Mouse (Mus musculus) hindbrain, postnatal 0 days (tissue): ENCODE measurements at regions not wholly inside any gene's neighbourhood (a gene's known extent, or its start where the extent isn't known, plus 50 kb on each side); places are given as distances from the start of the nearest gene placed in this dataset.

Experiments
- ATAC-seq: fragments of 200-750 bp; cut with Nextera tagmentation; 2 replicates; pipeline ENCODE4 v1.8.0; 2017; ENCODE audit warnings: mild to moderate bottlenecking, moderate TSS enrichment, moderate library complexity
- DNase-seq: peaks from one replicate; pipeline ENCODE4 v3.0.0-alpha.2; 2015; ENCODE audit warnings: low spot score
- H3K27ac ChIP-seq: fragments of 300-500 bp; sonication (generic); 2 replicates; pipeline ENCODE4 v1.5.1; 2014; ENCODE audit warnings: mild to moderate bottlenecking
- H3K27me3 ChIP-seq: fragments of 300-500 bp; sonication (generic); 2 replicates; pipeline ENCODE4 v1.6.1; 2014; ENCODE audit warnings: low read length, mixed read lengths; ENCODE audit not compliant: insufficient read depth
- H3K36me3 ChIP-seq: fragments of 300-500 bp; sonication (generic); 2 replicates; pipeline ENCODE4 v1.6.1; 2014; ENCODE audit warnings: low read length, mixed read lengths; ENCODE audit not compliant: insufficient read depth
- H3K4me1 ChIP-seq: fragments of 300-500 bp; sonication (generic); 2 replicates; pipeline ENCODE4 v1.6.1; 2014; ENCODE audit warnings: antibody characterized with exemption, low read length, mixed read lengths; ENCODE audit not compliant: insufficient read depth
- H3K4me2 ChIP-seq: fragments of 300-500 bp; sonication (generic); 2 replicates; pipeline ENCODE4 v1.6.1; 2014; ENCODE audit warnings: low read depth, mild to moderate bottlenecking, low read length, moderate library complexity, mixed read lengths
- H3K4me3 ChIP-seq: fragments of 300-500 bp; sonication (generic); 2 replicates; pipeline ENCODE4 v1.5.1; 2014; ENCODE audit warnings: low read length
- H3K9ac ChIP-seq: fragments of 300-500 bp; sonication (generic); replicated peaks from 2 replicates; pipeline ENCODE4 v1.6.1; 2014; ENCODE audit warnings: mild to moderate bottlenecking, low read length, moderate library complexity, mixed read lengths
- H3K9me3 ChIP-seq: fragments of 300-500 bp; sonication (generic); 2 replicates; pipeline ENCODE4 v1.6.1; 2016; ENCODE audit warnings: low read length, mixed read lengths
- CTCF ChIP-seq: IDR thresholded peaks from 2 replicates; pipeline ENCODE4 v1.5.1; 2016; ENCODE audit warnings: antibody characterized with exemption, control low read depth, low read depth
- WGBS: fragments of 180-500 bp; shearing (Covaris S2); extraction: QIAGEN DNeasy Blood & Tissue Kit; methylation state at CpG from one replicate; pipeline ENCODE4 v1.1.7; 2014; 5-methylcytosine and 5-hydroxymethylcytosine counted together

DNA sequence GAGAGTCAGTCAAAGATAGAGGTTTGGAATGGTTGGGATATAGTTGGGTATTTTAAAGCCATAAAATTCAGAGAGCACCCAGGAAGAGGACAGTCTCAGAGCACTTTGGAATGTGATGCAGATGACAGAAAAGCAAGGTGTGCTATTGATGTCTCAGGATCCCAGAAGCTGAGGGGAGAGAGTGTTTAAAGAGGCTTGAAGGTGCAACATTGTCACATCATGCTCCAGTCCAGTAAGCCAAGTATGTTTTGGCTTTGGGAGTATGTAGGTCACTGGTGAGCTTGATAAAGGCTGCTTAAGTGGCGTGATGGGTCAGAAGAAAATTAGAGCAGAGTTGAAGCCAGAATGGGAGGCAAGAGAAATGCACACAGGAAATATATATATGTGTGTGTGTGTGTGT, 201.3 kb upstream of the Lpp start:
- Histone ChIP-seq H3K4me1 (0 out of 2 replicates have a peak, but pooled peaks cover 3% of the 10 kb centered on the region), H3K9me3 (no peaks in the 10 kb centered on the region), H3K4me2 (no peak overlapping the region), H3K27ac (no peak overlapping the region), H3K36me3 (no peaks in the 10 kb centered on the region), H3K27me3 (no peaks in the 10 kb centered on the region), H3K4me3 (no peak overlapping the region), H3K9ac (no peak overlapping the region)
- 94% methylated on average over 1 of the region's 1 CpGs for WGBS
- ATAC-seq (no peak), DNase-seq (no peak)
- TF ChIP-seq CTCF = no peak

DNA sequence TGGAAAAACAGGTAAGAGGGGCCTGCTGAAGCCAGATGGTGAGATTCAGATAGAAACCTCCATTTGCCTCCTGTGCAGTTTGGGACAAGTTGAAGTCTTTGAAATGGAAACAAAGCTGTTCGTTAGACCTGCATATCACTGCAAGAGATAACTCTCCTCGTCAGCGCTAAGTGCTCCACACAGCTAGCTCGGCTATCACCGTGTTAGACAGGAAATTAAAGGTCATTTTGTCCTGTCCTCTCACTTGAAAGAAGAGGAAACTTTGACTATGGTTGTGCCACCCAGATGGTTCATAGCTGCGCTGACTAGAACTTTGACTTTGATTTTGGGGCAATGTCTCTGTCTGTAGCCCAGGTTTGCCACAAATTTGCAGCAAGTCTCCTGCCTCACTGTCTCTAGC, 198.5 kb upstream of the Bcl6 start:
- Histone ChIP-seq H3K4me2 (no peak overlapping the region), H3K4me1 (no peaks in the 10 kb centered on the region), H3K27me3 (no peaks in the 10 kb centered on the region), H3K9me3 (no peaks in the 10 kb centered on the region), H3K36me3 (no peaks in the 10 kb centered on the region), H3K4me3 (no peak overlapping the region), H3K27ac (no peak overlapping the region), H3K9ac (no peak overlapping the region)
- DNase-seq (no peak), ATAC-seq (no peak)
- 93% methylated on average over 6 of the region's 6 CpGs for WGBS
- no peak for TF ChIP-seq CTCF

DNA sequence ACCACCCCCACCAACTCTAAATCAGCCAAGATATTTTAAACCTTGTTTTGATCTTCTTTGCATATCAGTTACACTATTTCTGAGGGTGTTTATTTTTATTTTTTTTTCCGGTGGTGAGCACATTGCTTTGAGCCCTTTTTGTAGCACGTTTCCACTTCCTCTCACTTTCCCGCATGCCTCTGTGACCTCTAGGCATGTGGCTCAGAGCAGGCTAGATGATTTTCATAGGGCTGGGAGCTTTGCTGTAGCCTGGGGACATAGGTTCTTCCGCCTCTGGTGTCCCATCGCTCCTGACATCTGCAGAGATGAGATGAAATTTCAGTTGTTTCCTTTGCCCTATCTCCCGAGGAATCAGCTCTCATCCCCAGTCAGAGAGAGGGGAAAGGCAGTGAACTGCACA, 197.3 kb upstream of the Bcl6 start:
- Histone ChIP-seq H3K9ac (no peak overlapping the region), H3K4me1 (no peaks in the 10 kb centered on the region), H3K4me3 (no peak overlapping the region), H3K27me3 (no peaks in the 10 kb centered on the region), H3K27ac (no peak overlapping the region), H3K4me2 (no peak overlapping the region), H3K9me3 (no peaks in the 10 kb centered on the region), H3K36me3 (no peaks in the 10 kb centered on the region)
- no peak for TF ChIP-seq CTCF
- 79% methylated on average over 6 of the region's 6 CpGs for WGBS
- DNase-seq (no peak), ATAC-seq (no peak)

DNA sequence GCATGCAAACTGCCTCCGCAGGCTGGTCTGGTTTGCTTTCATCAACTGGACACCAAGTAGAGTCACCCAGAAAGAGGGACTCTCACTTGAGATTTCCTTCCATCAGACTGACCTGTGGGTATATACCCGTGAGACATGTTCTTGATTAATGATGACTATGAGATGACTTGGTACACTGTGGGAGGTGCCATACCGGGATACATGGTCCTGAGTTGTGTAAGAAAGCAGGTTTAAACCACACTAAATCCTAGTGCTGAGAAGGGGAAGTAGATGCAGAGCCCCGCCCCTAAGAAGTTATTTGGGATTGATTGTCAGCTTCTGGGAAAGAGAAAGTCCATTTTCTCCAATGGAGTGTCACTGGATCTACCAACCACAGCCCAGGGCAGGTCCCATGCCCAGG, 196.2 kb upstream of the Bcl6 start:
- no peak for TF ChIP-seq CTCF
- Histone ChIP-seq H3K4me1 (no peaks in the 10 kb centered on the region), H3K27me3 (no peaks in the 10 kb centered on the region), H3K9ac (no peak overlapping the region), H3K27ac (no peak overlapping the region), H3K36me3 (no peaks in the 10 kb centered on the region), H3K9me3 (no peaks in the 10 kb centered on the region), H3K4me3 (no peak overlapping the region), H3K4me2 (no peak overlapping the region)
- ATAC-seq (no peak), DNase-seq (no peak)
- 69% methylated on average over 4 of the region's 4 CpGs for WGBS

DNA sequence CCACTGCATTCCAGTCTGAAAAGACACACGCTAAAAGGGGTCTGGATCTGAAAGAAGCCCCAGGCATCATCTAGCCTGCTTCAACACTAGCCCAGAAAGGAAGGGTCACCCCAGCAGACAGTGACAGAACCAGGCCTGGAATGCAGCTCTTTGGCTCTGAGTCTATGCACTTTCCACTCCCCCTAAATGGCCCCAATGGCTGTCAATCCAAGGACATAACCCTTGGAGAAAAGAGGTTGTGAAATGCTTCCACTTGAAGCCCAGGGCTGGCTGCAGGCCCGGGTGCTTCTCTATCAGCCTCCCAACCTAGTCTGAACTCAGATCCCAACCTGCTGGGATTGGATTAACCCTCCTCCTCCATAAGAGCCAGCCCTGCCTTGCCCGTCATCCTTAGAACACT, 194.6 kb upstream of the Bcl6 start:
- no peak for DNase-seq
- WGBS = 59% methylated on average over 3 of the region's 3 CpGs
- no peak for TF ChIP-seq CTCF
- ATAC-seq = no peak
- Histone ChIP-seq H3K4me2 (no peak overlapping the region), H3K4me3 (no peak overlapping the region), H3K27me3 (no peaks in the 10 kb centered on the region), H3K9me3 (no peaks in the 10 kb centered on the region), H3K4me1 (no peaks in the 10 kb centered on the region), H3K36me3 (no peaks in the 10 kb centered on the region), H3K9ac (no peak overlapping the region), H3K27ac (no peak overlapping the region)

DNA sequence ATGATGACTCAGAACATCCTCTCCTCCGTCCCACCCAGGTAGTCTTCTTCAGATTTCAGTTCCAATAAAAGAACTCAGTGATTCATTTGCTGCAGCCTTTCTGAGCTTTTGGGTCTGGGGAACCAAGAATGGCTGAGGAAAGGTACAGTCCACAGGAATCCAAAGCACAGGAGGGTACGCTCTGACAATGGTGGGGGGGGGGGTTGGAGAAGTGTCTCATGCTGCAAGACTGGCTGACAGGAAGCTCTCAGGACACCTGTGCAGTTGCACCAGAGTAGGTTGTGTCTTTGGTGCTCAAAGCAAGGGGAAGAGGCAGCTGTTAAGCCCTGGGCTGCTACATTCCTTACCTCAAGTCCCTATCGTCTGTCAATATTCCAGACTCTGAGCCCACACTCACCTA, 192.7 kb upstream of the Bcl6 start:
- no peak for TF ChIP-seq CTCF
- no peak for DNase-seq
- 95% methylated on average over 3 of the region's 3 CpGs for WGBS
- Histone ChIP-seq H3K9ac (no peak overlapping the region), H3K4me1 (no peaks in the 10 kb centered on the region), H3K9me3 (no peaks in the 10 kb centered on the region), H3K27me3 (no peaks in the 10 kb centered on the region), H3K4me2 (no peak overlapping the region), H3K36me3 (no peaks in the 10 kb centered on the region), H3K4me3 (no peak overlapping the region), H3K27ac (no peak overlapping the region)
- ATAC-seq = no peak

DNA sequence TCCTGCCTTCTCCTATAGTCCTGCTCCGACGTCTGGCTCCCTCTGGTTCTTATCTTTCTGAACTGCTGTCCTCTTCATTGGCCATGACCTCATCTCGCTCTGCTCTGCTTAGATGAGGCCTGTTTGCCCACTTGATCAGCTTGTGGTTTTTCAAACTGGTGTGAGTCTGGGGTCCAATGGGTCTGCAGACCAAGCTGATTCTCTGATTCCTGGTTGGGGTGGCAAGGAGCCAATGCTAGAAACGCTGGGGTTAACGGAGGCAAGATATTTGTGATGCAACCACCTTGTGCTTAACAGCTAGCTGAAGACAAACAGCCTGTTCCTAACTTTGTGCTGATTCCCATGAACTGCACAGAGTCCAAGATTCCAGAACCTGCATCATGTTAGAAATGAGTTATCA, 192.0 kb upstream of the Bcl6 start:
- H3K36me3 ChIP-seq = no peaks in the 10 kb centered on the region
- ATAC-seq (no peak), DNase-seq (no peak)
- H3K9me3 ChIP-seq = no peaks in the 10 kb centered on the region
- H3K27me3 ChIP-seq = no peaks in the 10 kb centered on the region
- H3K4me3 ChIP-seq = no peak overlapping the region
- H3K4me2 ChIP-seq = no peak overlapping the region
- WGBS = 91% methylated on average over 5 of the region's 5 CpGs
- no peak for TF ChIP-seq CTCF
- no peak overlapping the region for H3K9ac ChIP-seq
- H3K27ac ChIP-seq = no peak overlapping the region
- H3K4me1 ChIP-seq = no peaks in the 10 kb centered on the region
